Mouse (Mus musculus) adrenal gland, postnatal 36 days (tissue): ENCODE results near the gene Usp35. TPM values are rescaled to one million over a fixed set of nuclear protein-coding genes. Genes with fewer than 3 reads are reported as not detected.

Source experiments
- DNase-seq, 2 experiments: peaks; one replicate each; pipeline ENCODE4 v3.0.0; 2021; ENCODE audit warnings: mixed read lengths in 1 of 2
- total RNA-seq, 2 experiments: library from RNA; stranded (reverse); gene quantifications; 2 replicates each; pipeline ENCODE4 v1.2.3; 2021

Gene Usp35
- total RNA-seq, 2 experiments from 2014 or later: 4.9 to 8.7 TPM

GRCm38 (mm10) chr7:97313364-97313995 lies 18.3 kb downstream of the Usp35 start:
- DNase-seq: no peak

- DNase-seq: no peak
Observed at GRCm38 (mm10) chr7:97312856-97313255, 19.0 kb downstream of the Usp35 start.

GRCm38 (mm10) chr7:97312196-97312595 lies 19.6 kb downstream of the Usp35 start:
- no peak for DNase-seq

- no peak for DNase-seq
Observed at GRCm38 (mm10) chr7:97311620-97312019, 20.2 kb downstream of the Usp35 start.

DNA sequence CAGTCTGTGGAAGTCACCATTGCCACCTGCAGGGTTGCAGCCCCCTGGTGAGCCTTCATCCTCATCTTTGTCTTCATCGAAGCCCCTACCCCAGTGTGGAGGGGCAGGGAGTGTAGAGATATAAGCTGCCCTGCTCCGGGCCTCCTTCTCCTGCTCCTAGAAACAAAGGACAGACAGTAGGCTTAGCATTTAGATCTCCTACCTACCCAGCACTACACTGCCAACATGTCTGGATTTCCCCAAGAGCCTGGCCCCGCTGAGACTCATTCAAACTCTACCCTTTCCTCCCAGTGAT lies 21.5 kb downstream of the Usp35 start:
- no peak for DNase-seq

DNA sequence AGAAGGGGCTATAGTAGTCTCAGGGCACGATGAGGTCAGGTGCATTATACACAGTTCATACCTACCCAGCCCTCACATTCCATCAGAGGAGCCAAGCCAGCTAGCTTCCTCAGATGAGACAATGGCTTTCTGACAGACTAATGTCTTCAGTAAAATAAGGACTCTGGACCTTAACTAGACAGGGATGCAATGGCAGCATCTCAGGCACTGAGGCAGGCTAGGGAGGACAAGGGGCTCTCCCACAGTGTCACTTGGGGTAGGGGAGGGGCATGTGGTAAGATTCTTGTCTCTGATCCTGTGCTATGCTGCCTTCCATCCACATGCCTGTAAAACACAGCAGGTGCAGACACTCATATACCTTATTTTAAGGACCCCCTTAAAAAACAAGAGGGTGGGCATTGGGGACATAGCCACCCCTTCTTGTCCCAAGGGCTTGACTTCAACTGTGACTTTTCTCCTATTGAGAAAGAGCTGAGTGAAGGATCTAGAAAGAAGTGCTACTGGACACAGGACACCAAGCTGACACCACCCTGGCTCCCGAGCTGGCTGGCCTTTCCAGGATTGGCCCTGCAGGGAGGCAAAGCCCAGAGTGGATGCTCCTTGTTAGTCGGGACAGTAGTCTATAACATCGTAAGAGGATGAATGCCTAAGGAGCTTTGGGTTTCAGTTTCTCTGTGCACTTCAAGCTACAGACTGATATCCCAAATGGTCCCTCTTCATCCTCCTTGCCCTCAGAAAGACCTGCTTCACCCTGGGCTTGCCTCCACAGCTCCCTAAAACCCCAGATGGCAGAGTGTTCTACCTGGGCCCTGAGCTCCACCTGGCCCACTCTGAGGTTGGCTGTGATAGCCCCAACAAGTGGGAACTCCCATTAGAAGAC lies 22.1 kb downstream of the Usp35 start:
- DNase-seq: no peak

- no peak for DNase-seq
Observed at GRCm38 (mm10) chr7:97307546-97307945, 24.3 kb downstream of the Usp35 start.

DNA sequence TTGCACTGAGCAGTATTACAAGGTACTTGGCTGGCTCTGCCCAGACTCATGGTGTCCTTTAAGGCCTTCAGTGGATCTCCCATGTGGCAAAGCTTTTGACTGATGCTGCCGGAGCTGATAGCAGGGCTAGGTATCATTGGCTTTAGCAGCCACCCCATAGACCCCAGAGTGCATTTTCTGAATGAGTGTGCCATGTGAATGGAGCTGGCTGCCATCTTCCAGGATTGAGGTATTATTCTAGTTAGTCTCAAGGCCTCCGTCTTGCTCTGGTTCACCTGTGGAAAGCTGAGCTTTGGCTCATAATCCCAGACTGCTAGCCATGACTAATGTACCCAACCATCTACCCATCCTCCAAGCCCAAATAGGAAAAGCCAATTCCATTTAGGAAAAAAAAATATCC lies 25.0 kb downstream of the Usp35 start:
- no peak for DNase-seq

DNA sequence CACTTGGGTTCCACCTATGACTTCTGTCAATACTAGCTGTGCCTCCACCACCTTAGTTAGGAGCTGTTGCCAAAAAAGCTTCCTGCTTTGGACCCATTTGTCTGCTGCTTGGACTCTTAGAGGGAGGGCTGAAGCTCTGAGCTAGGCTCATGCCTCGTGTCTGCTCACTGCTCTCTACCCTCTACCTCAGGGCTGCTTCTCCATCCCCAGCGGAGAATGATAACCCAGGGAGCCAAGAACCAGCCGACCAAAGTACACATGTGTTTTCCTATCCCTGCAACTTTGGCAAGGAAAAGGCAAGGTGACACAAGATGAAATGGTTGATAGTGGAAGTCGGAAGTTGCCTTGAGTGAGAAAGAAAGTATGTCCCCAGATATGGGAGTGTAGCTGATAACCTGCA lies 26.6 kb downstream of the Usp35 start:
- no peak for DNase-seq

- no peak for DNase-seq
Observed at GRCm38 (mm10) chr7:97304471-97304870, 27.3 kb downstream of the Usp35 start.

DNA sequence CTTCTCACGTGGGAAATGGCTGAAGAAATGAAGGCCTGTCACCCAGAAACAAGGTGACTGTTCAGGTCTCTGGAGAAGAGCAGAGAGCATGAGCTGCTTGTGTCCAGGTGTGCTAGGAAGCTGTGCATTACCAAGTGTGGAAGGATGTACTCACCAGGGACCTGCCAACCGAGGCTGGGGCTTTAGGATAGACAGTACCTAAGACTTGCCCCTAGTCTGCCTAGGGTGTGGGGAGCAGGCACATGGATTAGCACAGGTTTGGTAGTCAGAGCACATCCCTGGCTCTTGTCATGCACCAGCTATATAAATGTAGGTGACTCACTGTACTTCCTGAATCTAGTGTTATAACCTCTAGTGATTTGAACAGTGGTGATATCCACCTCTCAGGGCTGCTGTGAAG lies 28.2 kb downstream of the Usp35 start:
- no peak for DNase-seq

DNA sequence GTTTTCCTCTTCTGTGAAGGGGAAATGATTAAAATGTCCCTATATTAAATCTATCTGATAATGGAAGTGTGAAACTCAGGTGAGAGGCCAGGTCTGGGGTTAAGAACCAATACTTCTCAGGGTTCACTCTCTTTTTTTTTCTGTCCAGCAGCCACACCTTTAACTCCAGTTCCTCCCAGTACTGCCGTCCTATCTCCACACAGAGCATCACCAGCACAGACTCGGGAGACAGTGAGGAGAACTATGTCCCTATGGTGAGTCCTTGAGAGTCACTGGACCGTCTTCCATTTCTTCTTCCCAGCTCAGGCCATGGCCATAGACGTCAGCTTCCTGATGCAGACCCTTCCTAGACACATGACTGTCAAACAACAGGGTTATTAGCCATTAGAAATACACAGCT lies 28.9 kb downstream of the Usp35 start:
- no peak for DNase-seq

GRCm38 (mm10) chr7:97302261-97302660 lies 29.6 kb downstream of the Usp35 start:
- DNase-seq: no peak

- DNase-seq: no peak
Observed at GRCm38 (mm10) chr7:97301321-97301720, 30.5 kb downstream of the Usp35 start.

- DNase-seq: no peak
Observed at GRCm38 (mm10) chr7:97300914-97301313, 30.9 kb downstream of the Usp35 start.

DNA sequence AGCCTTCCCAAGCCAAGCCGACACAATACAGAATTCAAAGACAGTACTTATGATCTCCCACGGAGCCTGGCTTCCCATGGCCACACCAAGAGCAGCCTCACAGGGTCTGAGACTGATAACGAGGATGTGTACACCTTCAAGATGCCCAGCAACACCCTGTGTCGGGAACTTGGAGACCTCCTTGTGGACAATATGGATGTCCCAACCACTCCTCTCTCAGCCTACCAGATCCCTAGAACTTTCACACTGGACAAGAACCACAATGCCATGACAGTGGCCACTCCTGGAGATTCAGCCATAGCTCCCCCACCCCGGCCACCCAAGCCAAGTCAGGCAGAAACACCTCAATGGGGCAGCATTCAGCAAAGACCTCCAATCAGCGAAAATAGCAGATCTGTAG lies 32.9 kb downstream of the Usp35 start:
- DNase-seq: no peak

- no peak for DNase-seq
Observed at GRCm38 (mm10) chr7:97298279-97298678, 33.5 kb downstream of the Usp35 start.

GRCm38 (mm10) chr7:97297466-97297865 lies 34.4 kb downstream of the Usp35 start:
- peak; percentile 42 to 61 for DNase-seq

DNA sequence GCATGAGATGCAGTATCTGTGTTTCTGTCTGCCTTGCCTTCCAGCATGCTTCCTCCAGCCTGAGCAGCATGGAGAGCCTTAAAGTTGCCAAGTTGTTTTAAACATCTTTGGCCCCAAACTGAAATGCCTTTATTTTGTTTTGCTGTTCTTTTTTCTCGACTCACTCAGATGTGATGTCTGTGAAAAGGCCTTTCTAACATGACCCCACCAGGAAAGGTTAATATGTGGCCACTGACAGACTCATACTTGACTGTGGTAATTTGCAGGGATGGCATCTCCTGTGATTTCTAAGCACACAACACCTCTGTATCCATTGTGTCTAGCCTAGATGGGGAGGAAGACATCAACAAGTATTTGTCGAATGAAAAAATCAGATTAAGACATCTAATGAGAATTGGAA lies 34.8 kb downstream of the Usp35 start:
- DNase-seq: no peak

DNA sequence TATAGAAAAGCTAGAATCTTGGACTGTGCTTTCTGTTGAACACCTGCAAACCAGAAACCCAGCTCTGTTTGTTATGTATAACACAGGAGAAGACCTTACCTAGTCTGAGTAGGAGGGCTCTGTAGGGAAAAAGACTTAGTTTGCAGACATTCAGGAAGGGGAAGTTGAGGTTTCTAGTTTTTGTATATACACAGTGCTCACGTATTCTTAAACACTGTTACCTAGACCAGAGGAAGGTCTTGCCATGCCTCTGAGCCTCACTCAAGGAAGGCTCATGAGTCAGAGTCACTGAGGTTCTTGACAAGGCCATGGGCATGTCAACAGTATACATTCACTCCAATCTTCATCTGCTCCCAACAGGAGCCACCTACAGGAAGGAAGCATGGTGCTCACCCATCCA lies 60.8 kb downstream of the Usp35 start:
- no peak for DNase-seq

GRCm38 (mm10) chr7:97270367-97270766 lies 61.5 kb downstream of the Usp35 start:
- DNase-seq: no peak

- peak in 1 of 2 experiments; percentile 22 for DNase-seq
Observed at GRCm38 (mm10) chr7:97262541-97262940, 69.3 kb downstream of the Usp35 start.
